Mouse (Mus musculus) E14TG2a.4 (cell line): ENCODE measurements around the gene Oxld1.

Experiments used
- CTCF ChIP-seq: conservative IDR thresholded peaks from 2 replicates; pipeline ENCODE4 v1.5.1; 2014; ENCODE audit warnings: low read length
- POU5F1 ChIP-seq: IDR thresholded peaks from 2 replicates; pipeline ENCODE4 v1.6.1; 2014; ENCODE audit warnings: low read length, borderline replicate concordance

GRCm38 (mm10) chr11:120453306-120453705 lies 4.6 kb downstream of the Oxld1 start, which contains the start of gene Pde6g:
- TF ChIP-seq CTCF (no peak), POU5F1 (no peak)
